Mouse (Mus musculus): Measurements from ENCODE around the gene Gabra4. TPM values are rescaled to one million over a fixed set of nuclear protein-coding genes. Genes with fewer than 3 reads are reported as not detected.

Gene Gabra4
- polyA plus RNA-seq, 1 experiment = not detected

DNA sequence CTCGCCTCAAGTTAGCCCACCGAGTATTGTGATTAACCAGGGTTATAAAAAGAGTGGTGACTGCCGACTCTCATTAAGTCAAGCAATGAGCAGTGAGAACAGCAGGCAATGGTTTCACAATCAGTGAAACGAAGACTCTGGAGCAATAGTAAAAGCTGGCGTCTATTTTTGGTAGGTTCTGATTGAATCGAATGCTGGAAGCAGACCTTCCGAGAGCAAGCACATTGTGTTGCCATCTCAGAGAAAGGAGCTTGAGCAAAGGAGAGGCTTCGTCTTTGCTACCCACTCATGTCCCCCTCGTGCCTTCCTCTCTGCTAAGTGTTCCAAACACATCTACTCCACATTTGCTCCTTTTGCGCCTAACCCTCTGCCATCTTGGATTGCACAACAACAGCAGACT lies 18.3 kb downstream of the Gabra4 start:
- Histone ChIP-seq H3K9me3 (ENCODE audit: control insufficient read depth, low read length) (peaks cover 6% of the 10 kb centered on the region; the same call in 1 of the 2 replicates), H3K36me3 (ENCODE audit: control insufficient read depth) (no peaks in the 10 kb centered on the region), H3K27me3 (ENCODE audit: control insufficient read depth) (no peaks in the 10 kb centered on the region), H3K4me3 (replicated peaks) (no peak overlapping the region), H3K4me1 (ENCODE audit: control insufficient read depth) (no peaks in the 10 kb centered on the region)
- no peak for TF ChIP-seq TAL1 (IDR thresholded peaks at IDR 0.05; ENCODE audit: low read length)
- TF ChIP-seq GATA1 (IDR thresholded peaks at IDR 0.05; ENCODE audit: low read length) = no peak

- Histone ChIP-seq H3K4me1 (ENCODE audit: control insufficient read depth) (no peaks in the 10 kb centered on the region), H3K27me3 (ENCODE audit: control insufficient read depth) (no peaks in the 10 kb centered on the region), H3K9me3 (ENCODE audit: control insufficient read depth, low read length) (0 out of 2 replicates have a peak, but pooled peaks cover 2% of the 10 kb centered on the region), H3K36me3 (ENCODE audit: control insufficient read depth) (no peaks in the 10 kb centered on the region), H3K4me3 (replicated peaks) (no peak overlapping the region)
- TF ChIP-seq TAL1 (IDR thresholded peaks at IDR 0.05; ENCODE audit: low read length) (no peak), GATA1 (IDR thresholded peaks at IDR 0.05; ENCODE audit: low read length) (no peak)
Measured at GRCm38 (mm10) chr5:71627820-71628219, 30.3 kb downstream of the Gabra4 start.

- H3K4me3 ChIP-seq (replicated peaks) = no peak overlapping the region
- no peaks in the 10 kb centered on the region for H3K27me3 ChIP-seq (ENCODE audit: control insufficient read depth)
- H3K4me1 ChIP-seq (ENCODE audit: control insufficient read depth) = no peaks in the 10 kb centered on the region
- no peaks in the 10 kb centered on the region for H3K9me3 ChIP-seq (ENCODE audit: control insufficient read depth, low read length)
- H3K36me3 ChIP-seq (ENCODE audit: control insufficient read depth) = no peaks in the 10 kb centered on the region
- TF ChIP-seq TAL1 (IDR thresholded peaks at IDR 0.05; ENCODE audit: low read length) (no peak), GATA1 (IDR thresholded peaks at IDR 0.05; ENCODE audit: low read length) (no peak)
Measured at GRCm38 (mm10) chr5:71616734-71617133, 41.4 kb downstream of the Gabra4 start.

- Histone ChIP-seq H3K4me3 (replicated peaks) (no peak overlapping the region), H3K36me3 (ENCODE audit: control insufficient read depth) (no peaks in the 10 kb centered on the region), H3K4me1 (ENCODE audit: control insufficient read depth) (no peaks in the 10 kb centered on the region), H3K27me3 (ENCODE audit: control insufficient read depth) (no peaks in the 10 kb centered on the region), H3K9me3 (ENCODE audit: control insufficient read depth, low read length) (no peaks in the 10 kb centered on the region)
- TF ChIP-seq TAL1 (IDR thresholded peaks at IDR 0.05; ENCODE audit: low read length) (no peak), GATA1 (IDR thresholded peaks at IDR 0.05; ENCODE audit: low read length) (no peak)
Measured at GRCm38 (mm10) chr5:71614311-71614710, 43.8 kb downstream of the Gabra4 start.

DNA sequence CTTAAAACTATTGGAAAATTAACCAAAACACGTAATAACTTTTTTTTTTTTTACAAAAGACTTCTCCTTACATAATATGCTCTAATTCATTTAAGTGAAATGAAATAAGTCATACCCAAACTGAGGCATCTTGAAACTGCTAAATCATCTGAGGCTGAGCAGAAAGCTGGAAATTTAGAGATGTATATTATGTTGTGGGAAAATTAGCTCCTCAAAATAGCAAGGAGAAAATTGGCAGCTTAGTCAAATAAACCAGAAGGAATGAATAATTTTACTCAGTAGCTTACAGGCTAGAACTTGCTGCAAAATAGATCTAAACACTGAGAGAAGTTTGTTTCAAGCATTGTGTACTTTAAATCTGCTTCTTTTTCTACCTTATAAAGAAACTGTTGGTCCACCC lies 49.4 kb downstream of the Gabra4 start:
- no peaks in the 10 kb centered on the region for H3K27me3 ChIP-seq (ENCODE audit: control insufficient read depth)
- no peak overlapping the region for H3K4me3 ChIP-seq (replicated peaks)
- H3K4me1 ChIP-seq (ENCODE audit: control insufficient read depth) = no peaks in the 10 kb centered on the region
- H3K9me3 ChIP-seq (ENCODE audit: control insufficient read depth, low read length) = no peaks in the 10 kb centered on the region; the same call in 1 of the 2 replicates
- TF ChIP-seq GATA1 (IDR thresholded peaks at IDR 0.05; ENCODE audit: low read length) = no peak
- TF ChIP-seq TAL1 (IDR thresholded peaks at IDR 0.05; ENCODE audit: low read length) = no peak
- no peaks in the 10 kb centered on the region for H3K36me3 ChIP-seq (ENCODE audit: control insufficient read depth)

DNA sequence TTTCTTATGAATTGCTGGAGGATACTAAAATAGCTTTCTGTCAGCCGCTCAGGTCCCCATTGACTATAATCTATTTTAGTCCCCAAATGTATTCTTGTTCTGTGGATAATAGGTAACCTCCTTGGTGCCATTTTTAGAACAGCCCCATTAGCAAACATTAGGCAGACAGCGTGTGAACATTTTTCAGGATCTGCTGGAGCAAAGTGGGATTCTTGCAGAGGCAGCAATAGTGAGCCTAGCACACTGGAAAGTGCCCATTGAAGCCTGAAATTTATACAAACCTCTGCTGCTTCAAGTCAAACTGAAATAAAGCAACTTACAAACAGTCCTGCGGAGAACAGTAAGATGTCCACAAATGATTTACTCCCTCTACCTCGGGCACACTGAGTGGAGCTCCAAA lies 51.2 kb downstream of the Gabra4 start:
- TF ChIP-seq GATA1 (IDR thresholded peaks at IDR 0.05; ENCODE audit: low read length) (no peak), TAL1 (IDR thresholded peaks at IDR 0.05; ENCODE audit: low read length) (no peak)
- Histone ChIP-seq H3K27me3 (ENCODE audit: control insufficient read depth) (no peaks in the 10 kb centered on the region), H3K4me3 (replicated peaks) (no peak overlapping the region), H3K4me1 (ENCODE audit: control insufficient read depth) (no peaks in the 10 kb centered on the region), H3K9me3 (ENCODE audit: control insufficient read depth, low read length) (no peaks in the 10 kb centered on the region; the same call in 1 of the 2 replicates), H3K36me3 (ENCODE audit: control insufficient read depth) (no peaks in the 10 kb centered on the region)

- H3K4me1 ChIP-seq (ENCODE audit: control insufficient read depth) = no peaks in the 10 kb centered on the region
- no peaks in the 10 kb centered on the region for H3K27me3 ChIP-seq (ENCODE audit: control insufficient read depth)
- TF ChIP-seq GATA1 (IDR thresholded peaks at IDR 0.05; ENCODE audit: low read length) = no peak
- TF ChIP-seq TAL1 (IDR thresholded peaks at IDR 0.05; ENCODE audit: low read length) = no peak
- no peaks in the 10 kb centered on the region; the same call in 1 of the 2 replicates for H3K9me3 ChIP-seq (ENCODE audit: control insufficient read depth, low read length)
- H3K36me3 ChIP-seq (ENCODE audit: control insufficient read depth) = no peaks in the 10 kb centered on the region
- H3K4me3 ChIP-seq (replicated peaks) = no peak overlapping the region
Measured at GRCm38 (mm10) chr5:71604128-71604690, 53.9 kb downstream of the Gabra4 start.

- Histone ChIP-seq H3K4me1 (ENCODE audit: control insufficient read depth) (no peaks in the 10 kb centered on the region), H3K36me3 (ENCODE audit: control insufficient read depth) (no peaks in the 10 kb centered on the region), H3K4me3 (replicated peaks) (no peak overlapping the region), H3K27me3 (ENCODE audit: control insufficient read depth) (no peaks in the 10 kb centered on the region), H3K9me3 (ENCODE audit: control insufficient read depth, low read length) (0 out of 2 replicates have a peak, but pooled peaks cover 2% of the 10 kb centered on the region)
- TF ChIP-seq TAL1 (IDR thresholded peaks at IDR 0.05; ENCODE audit: low read length) (no peak), GATA1 (IDR thresholded peaks at IDR 0.05; ENCODE audit: low read length) (no peak)
Measured at GRCm38 (mm10) chr5:71595321-71595720, 62.8 kb downstream of the Gabra4 start.

DNA sequence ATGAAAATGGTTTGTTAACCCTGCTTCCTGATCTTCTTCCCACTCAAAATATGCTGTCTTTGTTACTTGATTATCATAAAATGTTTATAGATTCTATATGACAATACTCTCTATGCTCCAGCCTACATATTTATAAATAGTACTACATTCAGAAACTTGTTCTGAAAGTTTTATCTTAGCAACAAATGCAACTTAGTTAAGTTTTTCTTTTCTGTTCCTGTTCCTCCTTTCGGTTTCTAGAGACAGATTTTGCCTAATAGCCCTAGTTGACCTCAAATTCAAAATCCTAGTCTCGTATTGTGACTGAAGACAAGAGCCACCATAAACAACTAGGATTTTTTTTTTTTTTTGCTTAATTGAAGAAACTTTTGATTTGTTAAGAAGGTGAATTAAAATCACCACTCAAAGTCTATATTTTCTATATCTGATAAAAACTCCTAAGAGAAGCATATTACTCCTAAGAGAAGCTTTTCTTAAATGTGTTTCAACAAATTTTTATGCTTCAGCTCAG lies 64.3 kb downstream of the Gabra4 start:
- TF ChIP-seq GATA1 (IDR thresholded peaks at IDR 0.05; ENCODE audit: low read length) = no peak
- TF ChIP-seq TAL1 (IDR thresholded peaks at IDR 0.05; ENCODE audit: low read length) = no peak
- no peaks in the 10 kb centered on the region for H3K4me1 ChIP-seq (ENCODE audit: control insufficient read depth)
- H3K27me3 ChIP-seq (ENCODE audit: control insufficient read depth) = no peaks in the 10 kb centered on the region
- no peaks in the 10 kb centered on the region for H3K36me3 ChIP-seq (ENCODE audit: control insufficient read depth)
- H3K4me3 ChIP-seq (replicated peaks) = no peak overlapping the region
- H3K9me3 ChIP-seq (ENCODE audit: control insufficient read depth, low read length) = 0 out of 2 replicates have a peak, but pooled peaks cover 2% of the 10 kb centered on the region

Data from erythroblast, embryonic 14.5 days (primary cell).